Mouse (Mus musculus) mesoderm, embryonic 11.5 days (tissue): Measurements from ENCODE around the gene Prmt7.

Experiments used
- DNase-seq: peaks from one replicate; pipeline ENCODE4 v3.0.0-alpha.2; 2012; ENCODE audit warnings: low read depth, low spot score

The Prmt7 gene

DNA sequence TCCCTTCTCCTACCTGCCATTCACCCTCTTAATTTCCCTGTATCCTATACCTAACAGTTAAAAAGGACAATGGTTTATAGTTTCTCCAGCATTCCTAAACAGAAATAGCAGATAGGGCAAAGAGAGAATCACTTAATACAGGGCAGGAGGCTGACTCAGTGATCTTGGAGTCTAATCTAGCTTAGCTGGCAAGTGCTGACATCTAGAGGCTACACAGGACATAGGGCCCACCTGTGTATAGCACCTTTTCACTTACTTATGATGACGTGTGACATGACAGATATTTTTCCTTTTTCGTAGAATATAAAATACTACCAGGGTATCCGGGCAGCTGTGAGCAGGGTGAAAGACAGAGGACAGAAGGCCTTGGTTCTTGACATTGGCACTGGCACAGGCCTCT, 8.9 kb downstream of the Prmt7 start:
- DNase-seq, result no peak

DNA sequence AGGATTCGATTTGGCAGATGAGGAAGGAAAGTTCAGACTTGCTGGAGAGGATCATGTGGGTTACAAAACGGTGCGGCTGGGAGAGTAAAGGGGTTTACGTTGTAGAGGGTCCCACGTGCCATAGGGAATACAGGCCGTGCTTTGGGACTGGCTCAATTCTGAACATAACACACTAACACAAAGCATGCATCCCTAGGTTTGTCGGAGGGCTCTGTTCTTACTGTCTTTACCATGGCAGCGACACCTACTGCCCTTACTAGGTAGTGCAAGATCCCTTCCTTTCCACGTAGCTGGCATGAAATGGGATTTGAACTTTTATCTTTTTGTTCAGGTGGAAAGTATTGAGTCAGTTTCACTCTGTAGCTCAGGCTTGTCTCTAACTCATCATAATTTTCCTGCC, 15.9 kb downstream of the Prmt7 start:
- peak; percentile 69 for DNase-seq

DNA sequence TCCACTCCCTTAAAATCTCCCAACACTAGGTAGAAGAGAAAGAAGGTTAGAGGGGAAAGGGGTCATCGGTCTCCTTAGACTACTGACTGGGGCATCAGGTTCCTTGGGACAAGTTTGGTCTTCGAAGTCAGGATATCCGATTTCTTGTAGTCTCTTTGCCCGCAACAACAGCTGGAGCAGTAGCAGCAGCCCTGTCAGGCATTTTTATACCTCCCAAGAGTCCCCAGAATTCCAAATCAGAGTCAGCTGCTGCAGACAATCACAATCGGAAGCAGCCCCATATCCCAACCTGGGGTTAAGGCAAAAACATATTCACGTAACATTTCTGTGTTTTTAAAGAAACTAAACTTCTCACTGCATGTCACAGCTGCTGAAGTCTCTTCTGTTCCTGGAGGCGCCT, 20.8 kb downstream of the Prmt7 start:
- DNase-seq, result peak; percentile 16

DNA sequence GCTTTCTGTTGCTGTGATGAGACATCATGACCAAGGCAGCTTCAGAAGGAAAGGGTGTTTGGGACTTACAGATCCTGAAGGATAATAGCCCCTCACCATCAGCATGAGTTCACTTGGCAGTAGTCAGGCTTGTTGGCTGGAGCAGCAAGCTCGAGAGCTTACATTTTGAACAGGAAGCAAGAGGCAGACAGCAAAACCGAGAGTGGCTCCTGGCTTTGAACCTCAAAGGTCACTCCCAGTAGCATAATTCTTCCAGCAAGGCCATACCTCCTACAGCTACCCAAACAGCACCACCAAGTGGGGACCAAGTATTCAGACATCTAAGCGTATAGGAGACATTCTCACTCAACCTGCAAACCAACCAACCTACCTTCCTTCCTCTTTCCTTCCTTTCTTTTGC, 22.0 kb downstream of the Prmt7 start:
- no peak for DNase-seq

DNA sequence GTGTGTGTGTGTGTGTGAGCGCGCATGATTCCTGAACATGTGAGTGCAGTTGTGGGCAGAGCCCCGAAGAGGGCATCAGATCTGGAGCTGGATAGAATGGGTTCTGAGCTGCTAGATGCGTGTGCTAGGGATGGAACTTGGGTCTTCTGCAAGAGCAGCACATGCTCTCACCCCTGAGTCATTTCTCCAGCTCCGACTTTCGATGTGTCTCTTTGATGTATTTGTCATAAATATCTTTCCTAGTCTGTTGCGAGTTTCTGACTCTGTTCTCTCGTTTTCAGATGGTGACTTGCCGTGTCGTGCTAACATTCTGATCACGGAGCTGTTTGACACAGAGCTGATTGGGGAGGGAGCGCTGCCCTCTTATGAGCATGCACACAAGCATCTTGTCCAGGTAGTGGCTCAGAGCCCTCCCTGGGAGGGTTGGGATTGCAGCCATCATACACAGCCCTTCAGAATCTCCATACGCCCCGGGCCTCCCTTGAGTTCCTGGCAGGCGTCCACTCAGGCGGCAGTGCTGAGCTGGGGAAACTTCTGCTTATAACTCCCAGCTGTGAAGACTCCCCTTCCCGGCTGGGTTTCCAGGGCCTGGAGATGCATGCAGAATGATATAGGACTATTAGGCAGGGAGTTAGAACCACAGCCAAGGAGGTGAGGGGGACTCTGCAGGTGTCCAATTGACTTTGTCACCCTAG, 24.0 kb downstream of the Prmt7 start:
- no peak for DNase-seq

DNA sequence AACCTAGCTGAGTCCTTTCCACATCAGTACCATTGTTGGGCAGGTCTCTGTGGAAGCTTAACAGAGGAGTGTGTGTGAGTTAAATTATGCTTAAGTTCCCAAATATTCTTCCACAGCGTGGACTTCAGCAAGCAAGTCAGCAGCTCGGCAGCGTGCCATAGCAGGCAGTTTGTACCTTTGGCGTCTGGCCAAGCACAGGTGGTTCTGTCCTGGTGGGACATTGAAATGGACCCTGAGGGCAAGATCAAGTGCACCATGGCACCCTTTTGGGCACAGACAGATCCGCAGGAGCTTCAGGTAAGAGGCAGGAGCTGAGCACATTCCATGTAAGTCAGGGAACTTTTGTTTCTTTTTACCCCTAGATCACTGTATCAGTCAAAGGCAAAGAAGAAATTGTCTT, 26.4 kb downstream of the Prmt7 start:
- no peak for DNase-seq

DNA sequence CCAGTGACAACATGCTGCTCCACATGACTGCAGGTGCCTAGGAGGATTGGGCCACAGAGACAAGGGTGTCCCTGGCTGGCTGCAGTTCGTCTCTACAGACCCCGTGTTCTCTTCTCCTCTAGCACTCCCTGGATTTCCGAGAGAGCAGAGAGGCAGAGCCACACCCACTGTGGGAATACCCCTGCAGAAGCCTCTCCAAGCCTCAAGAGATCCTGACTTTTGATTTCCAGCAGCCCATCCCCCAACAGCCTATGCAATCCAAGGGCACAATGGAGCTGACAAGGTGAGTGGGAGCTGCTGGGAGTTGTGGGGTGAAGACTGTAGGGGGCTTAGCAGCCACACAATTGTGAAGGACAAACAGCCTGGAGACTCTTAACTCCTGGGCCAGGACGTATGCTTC, 39.5 kb downstream of the Prmt7 start:
- no peak for DNase-seq

DNA sequence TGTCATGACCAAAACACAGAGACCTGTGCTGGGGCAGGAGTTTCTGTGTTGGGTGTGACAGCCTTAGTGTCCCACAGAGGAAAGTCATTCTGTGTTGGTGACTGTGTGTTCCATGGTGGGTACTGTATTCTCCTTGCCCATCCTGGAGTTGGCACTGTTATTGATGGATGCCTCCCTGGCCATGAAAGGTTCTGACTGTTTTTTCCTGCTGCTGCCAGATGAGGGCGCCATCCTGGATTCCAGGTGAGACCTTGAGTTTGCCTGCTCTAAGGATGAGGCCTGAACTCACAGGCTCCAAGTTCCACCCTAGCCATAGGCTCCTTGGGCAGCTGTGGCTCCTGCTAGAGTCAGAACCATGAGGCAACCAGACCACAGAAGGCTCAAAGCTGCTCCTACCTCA, 47.4 kb downstream of the Prmt7 start:
- peak; percentile 15 for DNase-seq

DNA sequence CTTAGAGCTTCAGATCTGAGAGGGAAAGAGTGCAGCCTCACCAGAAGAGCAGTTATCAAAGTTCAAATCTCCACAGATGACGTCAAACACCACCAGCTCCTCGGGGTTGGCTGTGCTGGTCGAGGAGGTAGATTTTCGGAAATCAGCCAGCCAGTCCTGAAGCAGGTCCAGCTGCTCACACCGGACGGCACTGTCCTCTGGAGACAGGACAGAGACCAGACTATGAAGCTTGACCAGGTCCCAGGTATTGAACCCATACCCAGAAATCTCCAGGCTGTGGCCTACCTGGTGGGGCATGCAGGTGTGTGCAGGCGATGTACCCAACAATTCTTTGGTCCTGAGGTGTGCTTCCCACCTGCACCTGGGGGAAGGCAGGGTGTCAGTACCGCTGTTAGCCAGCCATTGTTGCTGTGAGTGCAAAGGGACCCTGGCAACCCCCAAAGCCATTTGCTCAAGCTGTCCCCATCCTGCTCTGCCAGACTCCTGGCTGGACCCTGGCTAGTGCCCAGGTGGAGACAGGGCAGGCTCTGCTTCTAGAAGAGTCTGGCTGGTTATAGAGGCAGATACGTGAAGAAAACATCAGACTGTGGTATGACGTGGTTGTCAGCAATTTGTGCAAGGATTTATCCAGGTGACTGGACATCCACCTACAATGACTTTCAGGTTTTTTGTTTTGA, 49.0 kb downstream of the Prmt7 start:
- DNase-seq, result no peak

DNA sequence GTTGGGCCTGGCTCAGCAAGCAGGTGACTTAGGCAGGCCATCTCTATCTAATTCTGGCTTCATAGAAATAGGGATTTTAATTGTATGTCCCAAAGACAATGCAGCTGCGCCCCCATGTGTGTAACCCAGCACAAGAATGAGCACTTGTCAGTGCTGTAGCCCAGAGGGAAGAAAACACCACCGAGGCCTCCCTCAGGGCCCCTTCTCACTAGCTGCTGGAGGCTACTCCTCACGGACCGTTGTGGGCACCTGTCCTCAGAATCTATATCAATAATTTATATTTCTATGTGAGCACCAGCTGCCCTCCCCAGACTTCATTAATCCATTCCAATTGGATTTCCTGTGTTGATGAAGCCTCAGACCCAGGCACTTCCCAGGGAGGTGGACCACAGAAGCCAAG, 50.2 kb downstream of the Prmt7 start:
- no peak for DNase-seq

DNA sequence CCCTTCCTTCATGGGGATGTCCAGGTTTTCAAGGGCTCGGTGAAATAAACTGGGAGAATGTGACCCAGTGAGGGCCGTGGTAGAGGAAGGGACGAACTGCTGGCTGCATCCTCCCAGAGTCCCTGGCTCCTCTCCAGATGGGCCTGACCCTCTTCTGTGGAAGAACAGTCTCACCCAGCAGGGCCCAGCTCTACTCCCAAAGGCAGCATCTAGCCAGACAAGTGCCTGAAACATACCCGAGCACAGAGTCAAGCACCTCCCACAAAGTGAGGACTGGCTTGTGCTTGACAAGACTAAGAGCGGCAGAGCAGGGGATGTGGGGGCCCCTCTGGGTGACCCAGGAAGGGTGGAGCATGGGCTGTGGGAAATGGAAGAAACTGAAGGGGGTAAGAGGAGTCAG, 51.6 kb downstream of the Prmt7 start:
- no peak for DNase-seq

DNA sequence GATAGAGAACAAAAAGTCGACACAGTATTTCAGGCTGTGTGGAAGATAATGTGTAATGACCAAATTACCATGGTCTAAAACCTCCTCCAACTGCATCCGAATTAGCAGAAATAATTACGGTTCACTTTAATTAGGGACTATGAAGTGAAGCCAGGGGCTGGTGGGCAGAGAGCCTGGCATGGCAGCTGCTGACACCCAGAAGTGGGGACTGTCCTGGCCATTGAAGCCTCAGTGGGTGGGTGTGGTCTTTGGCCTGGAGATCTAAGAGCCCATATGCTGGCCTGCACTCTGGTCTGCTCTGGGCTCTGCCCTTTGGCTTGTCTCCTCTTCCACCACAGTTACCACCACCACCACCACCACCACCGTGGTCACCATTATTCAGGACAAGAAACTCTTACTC, 53.2 kb downstream of the Prmt7 start:
- no peak for DNase-seq

DNA sequence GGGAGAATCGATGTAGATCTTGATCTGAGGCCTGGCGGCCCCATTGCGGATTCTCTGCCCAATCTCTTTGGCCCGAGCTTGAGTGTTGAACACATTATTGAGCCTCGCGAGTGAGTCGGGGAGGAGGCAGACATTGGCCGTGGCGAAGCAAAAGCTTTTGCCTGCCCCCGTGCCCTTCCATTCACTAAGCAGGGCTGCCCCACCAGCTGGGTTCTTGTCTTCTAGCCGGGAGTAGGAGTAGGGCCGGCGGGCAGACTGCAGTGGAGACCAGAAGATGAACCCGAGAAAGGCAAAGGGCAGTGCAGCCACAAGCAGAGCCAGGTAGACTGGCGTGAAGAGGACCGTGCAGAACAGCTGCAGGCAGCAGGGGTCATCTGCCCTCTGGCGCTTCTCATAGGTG, 54.7 kb downstream of the Prmt7 start:
- DNase-seq, result no peak

DNA sequence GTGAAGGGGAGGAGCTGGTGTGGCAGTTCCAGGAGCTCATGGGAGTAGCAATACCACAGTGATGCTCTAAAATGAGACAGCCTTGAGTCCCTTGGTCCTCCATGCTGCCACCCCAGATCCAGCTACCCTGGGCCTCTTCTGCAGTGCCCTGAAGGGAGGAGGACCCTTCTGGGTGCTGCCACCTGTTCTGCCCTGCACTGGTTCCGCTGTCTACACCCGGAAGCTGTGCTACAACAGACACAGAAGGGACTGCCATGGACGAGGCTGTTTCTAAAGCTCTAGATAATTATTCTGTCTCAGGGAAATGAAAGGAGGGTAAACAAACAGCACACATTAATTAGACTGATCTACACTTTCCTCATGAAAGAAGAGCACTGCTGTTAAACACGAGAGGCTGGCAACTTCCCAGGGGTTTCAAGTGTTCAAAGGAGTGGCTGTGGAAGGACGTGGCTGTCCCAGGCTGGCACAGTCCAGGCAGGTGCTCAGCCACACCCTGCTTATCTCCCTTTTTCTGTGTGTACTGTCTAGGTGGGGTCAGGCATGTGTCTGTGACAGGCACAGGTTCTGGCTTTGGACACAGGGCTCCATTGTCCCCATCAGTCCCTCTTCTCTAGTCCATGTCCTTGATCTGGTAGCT, 58.1 kb downstream of the Prmt7 start:
- no peak for DNase-seq

DNA sequence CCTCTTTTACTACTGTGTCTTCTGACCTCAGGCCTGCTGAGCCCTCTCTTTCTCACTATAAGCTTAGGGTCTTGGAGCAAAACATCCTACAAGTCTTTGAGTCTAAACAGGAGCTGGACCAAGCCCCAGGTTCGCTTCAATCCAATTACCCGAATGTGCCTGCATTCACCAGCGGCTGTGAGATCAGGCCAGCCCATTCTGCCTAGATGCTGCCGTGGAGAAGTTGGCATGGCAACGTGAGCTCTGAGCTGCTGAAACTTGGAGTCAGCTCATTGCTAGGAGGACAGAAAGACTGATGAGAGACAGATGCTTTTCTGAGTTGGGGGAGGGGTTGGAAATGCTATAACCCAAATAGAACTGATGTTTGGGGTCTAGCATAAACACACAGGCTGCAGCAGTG, 60.1 kb downstream of the Prmt7 start:
- DNase-seq, result peak; percentile 56

DNA sequence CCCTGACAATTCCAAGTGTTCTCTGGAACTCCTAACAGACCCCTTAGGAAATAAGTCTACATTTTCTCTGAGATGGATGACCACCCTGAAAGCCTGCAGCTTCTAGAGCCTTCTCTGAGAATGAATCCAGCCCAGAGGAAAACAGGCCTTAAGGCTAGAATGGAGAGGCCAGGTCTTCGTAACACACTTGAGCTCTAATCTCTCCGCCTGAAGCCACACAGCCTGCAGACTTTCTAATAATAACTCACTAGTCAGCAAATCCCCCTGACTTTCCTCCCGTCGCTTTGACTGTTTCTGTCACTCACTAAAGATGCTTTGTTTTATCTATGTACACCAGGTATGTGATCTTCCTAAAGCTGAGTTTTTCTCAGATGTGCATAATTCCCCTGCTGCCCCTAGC, 60.6 kb downstream of the Prmt7 start:
- DNase-seq, result no peak

DNA sequence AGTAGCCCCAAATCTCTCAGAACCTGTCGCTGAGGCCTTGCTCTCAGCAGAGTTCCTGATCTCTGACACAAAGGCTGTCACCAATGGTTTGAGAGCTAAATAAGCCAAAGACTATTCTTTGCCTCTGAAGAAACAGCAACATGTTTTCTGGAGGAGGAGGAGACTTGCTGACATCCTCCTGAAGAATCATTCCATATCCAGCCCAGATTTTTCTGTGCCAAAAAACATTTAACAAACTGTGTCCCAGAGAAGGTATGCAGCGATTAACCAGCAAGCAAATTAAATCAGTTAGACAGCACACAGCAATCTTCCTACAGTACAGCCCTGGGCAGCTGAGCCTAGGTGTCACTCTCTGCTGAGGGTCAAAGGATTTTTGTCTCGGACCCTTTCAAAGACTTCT, 62.7 kb downstream of the Prmt7 start:
- no peak for DNase-seq

DNA sequence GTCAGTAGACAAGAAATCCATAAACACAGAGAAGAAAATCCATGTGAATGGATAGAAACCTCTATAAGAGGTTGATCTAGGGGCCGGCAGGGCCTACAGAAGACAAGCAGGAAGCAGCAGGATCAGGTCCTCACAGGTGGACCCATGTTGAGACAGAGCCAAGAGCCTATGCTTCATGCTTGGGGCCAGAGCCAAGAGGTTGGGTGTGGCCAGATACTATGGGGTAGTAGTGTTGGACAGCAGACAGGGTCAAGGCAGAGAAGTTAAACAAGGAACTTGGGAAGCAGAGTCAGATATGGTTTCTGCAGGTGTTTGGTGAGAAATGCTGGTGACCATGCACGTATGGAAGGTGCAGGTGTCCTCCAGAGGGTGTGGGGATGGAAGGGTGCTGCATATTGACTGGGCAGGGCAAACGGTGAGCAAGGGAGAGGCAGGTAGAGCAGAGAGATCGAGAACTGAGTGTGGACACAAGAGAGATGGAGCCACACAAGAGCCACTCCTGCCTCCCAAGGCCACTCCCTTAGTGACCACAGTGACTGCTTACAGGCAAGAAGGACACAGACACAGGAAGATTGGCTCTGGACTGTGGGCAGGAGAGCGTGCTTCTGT, 66.1 kb downstream of the Prmt7 start:
- DNase-seq, result no peak

DNA sequence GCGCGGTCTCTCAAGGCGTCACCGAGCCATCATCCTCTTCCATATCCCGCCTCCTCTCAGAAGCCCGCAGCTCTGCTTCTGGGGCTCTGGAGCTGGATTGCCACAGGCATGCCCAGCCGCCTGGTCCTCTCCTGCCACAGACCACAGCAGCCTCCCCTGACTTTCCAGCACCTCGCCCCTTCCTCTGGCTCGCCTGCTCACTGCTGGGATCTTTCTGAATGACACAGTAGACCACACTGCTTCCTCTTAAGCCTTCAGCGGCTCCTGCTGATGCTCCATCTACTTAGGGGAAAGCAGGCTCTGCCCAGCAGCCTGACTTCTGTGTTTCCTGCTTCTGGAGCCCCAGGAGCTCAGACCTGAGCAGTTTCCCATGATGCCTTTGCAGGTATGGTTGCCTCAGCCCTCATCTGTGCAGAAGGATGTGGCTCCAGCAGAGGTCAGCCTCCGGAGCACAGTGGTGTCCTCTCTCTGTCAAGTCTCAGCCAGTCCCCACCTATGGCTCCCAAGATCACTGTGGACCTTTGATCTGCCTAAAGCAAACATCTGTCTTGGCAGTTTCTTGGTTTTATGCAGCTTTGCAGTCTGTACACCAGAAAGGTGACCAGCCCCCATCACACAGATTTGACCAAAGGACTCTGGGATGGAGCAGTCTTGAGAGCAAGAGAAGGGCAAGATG, 67.8 kb downstream of the Prmt7 start:
- DNase-seq, result no peak

DNA sequence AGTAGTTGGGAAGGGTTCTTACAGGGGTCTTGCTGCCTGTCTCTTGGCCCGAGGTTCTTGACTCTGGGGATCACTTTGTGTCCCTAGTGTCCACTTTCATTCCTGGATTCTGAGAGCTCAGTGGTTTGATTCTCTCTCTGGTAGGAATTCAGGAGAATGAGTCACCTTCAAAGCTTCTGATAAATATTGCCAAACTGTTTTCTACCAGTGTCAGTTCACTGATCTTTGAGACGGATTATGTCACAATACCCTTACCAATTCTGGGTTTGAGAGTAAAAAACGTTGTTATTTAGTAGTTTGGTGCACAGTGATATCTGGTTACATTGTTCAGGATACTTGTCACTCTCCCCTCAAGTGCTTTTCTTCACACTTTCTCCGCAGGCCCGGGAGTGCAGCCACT, 69.4 kb downstream of the Prmt7 start:
- DNase-seq, result no peak

DNA sequence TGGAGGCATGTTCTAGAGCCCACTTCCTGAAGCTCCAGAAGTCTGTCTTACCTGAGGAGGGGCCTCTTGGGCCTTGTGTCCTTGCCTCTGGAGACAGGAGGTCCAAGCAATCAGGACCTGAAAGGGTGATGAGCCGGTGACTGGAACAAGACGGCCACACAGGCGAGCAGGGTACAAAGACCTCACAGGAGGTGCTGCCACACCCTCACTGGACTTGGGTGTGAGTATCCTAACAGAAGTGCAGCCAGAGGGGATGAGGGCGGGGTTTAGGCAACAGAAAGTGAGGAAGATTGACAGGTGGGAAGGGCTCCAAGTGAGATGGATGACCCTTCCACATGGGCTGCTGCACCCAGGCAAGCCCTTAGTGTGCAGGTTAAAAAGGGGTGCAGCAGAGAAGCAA, 70.1 kb downstream of the Prmt7 start:
- DNase-seq, result no peak

DNA sequence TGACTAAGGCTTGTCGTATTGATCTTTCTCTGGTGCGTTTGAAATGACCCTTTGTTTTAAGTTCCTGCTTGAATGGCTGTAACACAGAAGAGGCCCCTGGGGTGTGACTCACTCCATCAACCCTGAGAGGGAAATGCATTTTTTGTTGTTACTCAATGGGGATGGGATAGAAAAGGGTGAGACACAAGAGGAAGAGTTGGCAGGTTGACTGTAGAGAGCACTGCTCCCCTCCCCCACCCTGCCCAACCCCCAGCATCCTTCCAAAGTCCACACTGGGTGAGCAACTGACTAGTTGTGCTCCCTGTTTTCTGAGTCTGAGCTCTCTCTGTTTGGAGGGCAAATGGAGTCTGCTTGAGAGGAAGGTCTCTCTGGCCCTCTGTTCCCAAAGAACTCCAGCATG, 76.7 kb downstream of the Prmt7 start:
- DNase-seq, result no peak
